Mouse (Mus musculus) midbrain, postnatal 0 days (tissue): ENCODE measurements around the gene Ms4a18. TPM values are rescaled to one million over a fixed set of nuclear protein-coding genes. Genes with fewer than 3 reads are reported as not detected.

Experiments
- ATAC-seq: fragments of 200-750 bp; cut with Nextera tagmentation; 2 replicates; pipeline ENCODE4 v1.8.0; 2017; ENCODE audit warnings: moderate number of reproducible peaks, mild to moderate bottlenecking, moderate TSS enrichment, moderate library complexity; ENCODE audit not compliant: low FRiP score
- DNase-seq: peaks from one replicate; pipeline ENCODE4 v3.0.0-alpha.2; 2015; ENCODE audit warnings: low spot score
- H3K27ac ChIP-seq: fragments of 300-500 bp; sonication (generic); 2 replicates; pipeline ENCODE4 v1.5.1; 2014; ENCODE audit warnings: low read depth, mild to moderate bottlenecking, low read length, mixed read lengths
- H3K27me3 ChIP-seq: fragments of 300-500 bp; sonication (generic); 2 replicates; pipeline ENCODE4 v1.6.1; 2014; ENCODE audit warnings: low read length, control low read depth, mixed read lengths; ENCODE audit not compliant: insufficient read depth
- H3K36me3 ChIP-seq: fragments of 300-500 bp; sonication (generic); 2 replicates; pipeline ENCODE4 v1.6.1; 2014; ENCODE audit warnings: low read length, control low read depth, mixed read lengths; ENCODE audit not compliant: insufficient read depth
- H3K4me1 ChIP-seq: fragments of 300-500 bp; sonication (generic); 2 replicates; pipeline ENCODE4 v1.6.1; 2014; ENCODE audit warnings: mild to moderate bottlenecking, control low read depth, antibody characterized with exemption, low read length, mixed read lengths; ENCODE audit not compliant: insufficient read depth
- H3K4me2 ChIP-seq: fragments of 300-500 bp; sonication (generic); 2 replicates; pipeline ENCODE4 v1.6.1; 2014; ENCODE audit warnings: low read depth, mild to moderate bottlenecking, low read length, mixed read lengths; ENCODE audit not compliant: poor library complexity, severe bottlenecking
- H3K4me3 ChIP-seq: fragments of 300-500 bp; sonication (generic); 2 replicates; pipeline ENCODE4 v1.5.1; 2014; ENCODE audit warnings: low read depth, mild to moderate bottlenecking, low read length, moderate library complexity
- H3K9ac ChIP-seq: fragments of 300-500 bp; sonication (generic); replicated peaks from 2 replicates; pipeline ENCODE4 v1.6.1; 2014; ENCODE audit warnings: mild to moderate bottlenecking, low read length, moderate library complexity, mixed read lengths; ENCODE audit not compliant: poor library complexity, severe bottlenecking
- H3K9me3 ChIP-seq: fragments of 300-500 bp; sonication (generic); 2 replicates; pipeline ENCODE4 v1.6.1; 2016; ENCODE audit warnings: low read length, control low read depth
- CTCF ChIP-seq: IDR thresholded peaks from 2 replicates; pipeline ENCODE4 v1.5.1; 2016; ENCODE audit warnings: antibody characterized with exemption, mild to moderate bottlenecking
- WGBS: fragments of 180-500 bp; shearing (Covaris S2); extraction: QIAGEN DNeasy Blood & Tissue Kit; methylation state at CpG from one replicate; pipeline ENCODE4 v1.1.7; 2014; 5-methylcytosine and 5-hydroxymethylcytosine counted together
- polyA plus RNA-seq: library from polyadenylated mRNA; unstranded; fragments of >200 nt; fragmentation: Nextera tagmentation; extraction: Ambion mirVana; gene quantifications from 2 replicates; pipeline ENCODE4 v1.2.1, GENCODE M21; 2015
- total RNA-seq: library from RNA; depleted of rRNA; stranded (reverse); fragments of >200 nt; gene quantifications from 2 replicates; pipeline ENCODE4 v1.2.3, GENCODE M21; 2014

Gene Ms4a18
- total and polyA plus RNA-seq, 2 experiments from 2014 or later, result not detected

GRCm38 (mm10) chr19:10991911-10992310, 25.9 kb downstream of the Ms4a18 start:
- Histone ChIP-seq H3K4me3 (no peak overlapping the region), H3K27ac (no peak overlapping the region), H3K4me2 (no peak overlapping the region), H3K36me3 (no peaks in the 10 kb centered on the region), H3K9me3 (no peaks in the 10 kb centered on the region), H3K9ac (no peak overlapping the region), H3K27me3 (no peaks in the 10 kb centered on the region), H3K4me1 (no peaks in the 10 kb centered on the region)
- no peak for TF ChIP-seq CTCF
- ATAC-seq, result no peak
- DNase-seq, result no peak

- H3K9me3 ChIP-seq, result no peaks in the 10 kb centered on the region
- no peaks in the 10 kb centered on the region for H3K4me1 ChIP-seq
- no peaks in the 10 kb centered on the region for H3K36me3 ChIP-seq
- WGBS, result 56% methylated on average over 1 of the region's 1 CpGs
- H3K4me2 ChIP-seq, result no peak overlapping the region
- no peak overlapping the region for H3K27ac ChIP-seq
- DNase-seq, result no peak
- H3K9ac ChIP-seq, result no peak overlapping the region
- no peak overlapping the region for H3K4me3 ChIP-seq
- no peak for TF ChIP-seq CTCF
- no peak for ATAC-seq
- H3K27me3 ChIP-seq, result no peaks in the 10 kb centered on the region
Measured at GRCm38 (mm10) chr19:10990751-10991150, 27.1 kb downstream of the Ms4a18 start.

- WGBS, result 92% methylated on average over 1 of the region's 1 CpGs
- ATAC-seq (no peak), DNase-seq (no peak)
- H3K4me1 ChIP-seq, result no peaks in the 10 kb centered on the region
- no peak overlapping the region for H3K27ac ChIP-seq
- H3K9ac ChIP-seq, result no peak overlapping the region
- no peak overlapping the region for H3K4me3 ChIP-seq
- H3K36me3 ChIP-seq, result no peaks in the 10 kb centered on the region
- no peak overlapping the region for H3K4me2 ChIP-seq
- no peak for TF ChIP-seq CTCF
- H3K9me3 ChIP-seq, result no peaks in the 10 kb centered on the region
- no peaks in the 10 kb centered on the region for H3K27me3 ChIP-seq
Measured at GRCm38 (mm10) chr19:10988563-10988962, 29.3 kb downstream of the Ms4a18 start.

DNA sequence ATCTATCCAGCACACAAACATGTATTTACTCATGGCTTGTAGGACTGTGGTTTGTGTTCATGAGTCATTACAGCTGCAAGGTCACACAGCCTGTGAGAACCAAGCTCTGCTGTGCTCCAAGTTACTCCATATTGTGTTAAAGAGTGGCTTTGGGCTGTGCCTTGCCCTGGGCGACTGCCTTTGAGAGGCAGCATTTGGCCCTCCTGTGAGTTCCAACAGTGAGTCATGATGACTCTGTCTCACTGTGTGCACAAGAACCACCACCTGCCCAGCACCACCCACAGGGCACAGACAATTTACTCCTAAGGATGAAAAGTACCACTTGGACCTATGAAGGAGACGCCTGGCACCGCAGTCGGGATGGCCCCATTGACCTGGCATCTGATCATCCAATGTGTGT, 31.9 kb downstream of the Ms4a18 start:
- Histone ChIP-seq H3K9me3 (no peaks in the 10 kb centered on the region), H3K27ac (no peak overlapping the region), H3K4me3 (no peak overlapping the region), H3K4me2 (no peak overlapping the region), H3K9ac (no peak overlapping the region), H3K27me3 (no peaks in the 10 kb centered on the region), H3K36me3 (no peaks in the 10 kb centered on the region), H3K4me1 (no peaks in the 10 kb centered on the region)
- ATAC-seq, result no peak
- no peak for DNase-seq
- TF ChIP-seq CTCF, result no peak
- 97% methylated on average over 4 of the region's 4 CpGs for WGBS

GRCm38 (mm10) chr19:10984551-10984950, 33.3 kb downstream of the Ms4a18 start:
- TF ChIP-seq CTCF, result no peak
- Histone ChIP-seq H3K27me3 (no peaks in the 10 kb centered on the region), H3K4me3 (no peak overlapping the region), H3K36me3 (no peaks in the 10 kb centered on the region), H3K9me3 (no peaks in the 10 kb centered on the region), H3K4me1 (no peaks in the 10 kb centered on the region), H3K4me2 (no peak overlapping the region), H3K9ac (no peak overlapping the region), H3K27ac (no peak overlapping the region)
- WGBS, result 79% methylated on average over 13 of the region's 13 CpGs
- DNase-seq (no peak), ATAC-seq (no peak)

DNA sequence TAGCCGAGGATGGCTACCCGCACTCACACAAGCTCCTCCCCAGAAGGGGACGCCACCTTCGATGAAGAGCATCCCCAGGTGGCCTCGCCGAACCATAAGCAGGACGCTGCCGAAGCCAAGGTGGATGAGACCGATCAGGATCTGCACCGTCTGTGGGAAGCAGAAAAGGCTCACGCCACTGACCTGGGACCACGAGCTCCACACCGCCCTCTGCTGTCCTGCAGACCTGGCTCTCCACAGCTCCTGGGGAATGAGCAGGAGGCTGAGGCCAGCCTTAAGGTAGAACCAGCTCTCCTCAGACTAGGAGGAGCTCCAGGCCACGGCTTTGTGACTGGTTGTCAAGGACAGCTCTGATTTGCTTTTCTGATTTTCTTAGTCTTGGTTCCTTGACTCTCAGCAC, 34.7 kb downstream of the Ms4a18 start:
- TF ChIP-seq CTCF, result peak; percentile 50
- Histone ChIP-seq H3K27ac (no peak overlapping the region), H3K4me3 (no peak overlapping the region), H3K27me3 (no peaks in the 10 kb centered on the region), H3K9ac (no peak overlapping the region), H3K4me2 (no peak overlapping the region), H3K9me3 (no peaks in the 10 kb centered on the region), H3K36me3 (no peaks in the 10 kb centered on the region), H3K4me1 (no peaks in the 10 kb centered on the region)
- no peak for DNase-seq
- WGBS, result 19% methylated on average over 14 of the region's 14 CpGs
- ATAC-seq, result no peak
